Mouse (Mus musculus) midbrain, postnatal 0 days (tissue): ENCODE data around the gene 1700067P10Rik. TPM values are rescaled to one million over a fixed set of nuclear protein-coding genes. Genes with fewer than 3 reads are reported as not detected.

Source experiments
- ATAC-seq: fragments of 200-750 bp; cut with Nextera tagmentation; 2 replicates; pipeline ENCODE4 v1.8.0; 2017; ENCODE audit warnings: moderate number of reproducible peaks, mild to moderate bottlenecking, moderate TSS enrichment, moderate library complexity; ENCODE audit not compliant: low FRiP score
- DNase-seq: peaks from one replicate; pipeline ENCODE4 v3.0.0-alpha.2; 2015; ENCODE audit warnings: low spot score
- H3K27ac ChIP-seq: fragments of 300-500 bp; sonication (generic); 2 replicates; pipeline ENCODE4 v1.5.1; 2014; ENCODE audit warnings: low read depth, mild to moderate bottlenecking, low read length, mixed read lengths
- H3K27me3 ChIP-seq: fragments of 300-500 bp; sonication (generic); 2 replicates; pipeline ENCODE4 v1.6.1; 2014; ENCODE audit warnings: low read length, control low read depth, mixed read lengths; ENCODE audit not compliant: insufficient read depth
- H3K36me3 ChIP-seq: fragments of 300-500 bp; sonication (generic); 2 replicates; pipeline ENCODE4 v1.6.1; 2014; ENCODE audit warnings: low read length, control low read depth, mixed read lengths; ENCODE audit not compliant: insufficient read depth
- H3K4me1 ChIP-seq: fragments of 300-500 bp; sonication (generic); 2 replicates; pipeline ENCODE4 v1.6.1; 2014; ENCODE audit warnings: mild to moderate bottlenecking, control low read depth, antibody characterized with exemption, low read length, mixed read lengths; ENCODE audit not compliant: insufficient read depth
- H3K4me2 ChIP-seq: fragments of 300-500 bp; sonication (generic); 2 replicates; pipeline ENCODE4 v1.6.1; 2014; ENCODE audit warnings: low read depth, mild to moderate bottlenecking, low read length, mixed read lengths; ENCODE audit not compliant: poor library complexity, severe bottlenecking
- H3K4me3 ChIP-seq: fragments of 300-500 bp; sonication (generic); 2 replicates; pipeline ENCODE4 v1.5.1; 2014; ENCODE audit warnings: low read depth, mild to moderate bottlenecking, low read length, moderate library complexity
- H3K9ac ChIP-seq: fragments of 300-500 bp; sonication (generic); replicated peaks from 2 replicates; pipeline ENCODE4 v1.6.1; 2014; ENCODE audit warnings: mild to moderate bottlenecking, low read length, moderate library complexity, mixed read lengths; ENCODE audit not compliant: poor library complexity, severe bottlenecking
- H3K9me3 ChIP-seq: fragments of 300-500 bp; sonication (generic); 2 replicates; pipeline ENCODE4 v1.6.1; 2016; ENCODE audit warnings: low read length, control low read depth
- CTCF ChIP-seq: IDR thresholded peaks from 2 replicates; pipeline ENCODE4 v1.5.1; 2016; ENCODE audit warnings: antibody characterized with exemption, mild to moderate bottlenecking
- WGBS: fragments of 180-500 bp; shearing (Covaris S2); extraction: QIAGEN DNeasy Blood & Tissue Kit; methylation state at CpG from one replicate; pipeline ENCODE4 v1.1.7; 2014; 5-methylcytosine and 5-hydroxymethylcytosine counted together
- polyA plus RNA-seq: library from polyadenylated mRNA; unstranded; fragments of >200 nt; fragmentation: Nextera tagmentation; extraction: Ambion mirVana; gene quantifications from 2 replicates; pipeline ENCODE4 v1.2.1, GENCODE M21; 2015
- total RNA-seq: library from RNA; depleted of rRNA; stranded (reverse); fragments of >200 nt; gene quantifications from 2 replicates; pipeline ENCODE4 v1.2.3, GENCODE M21; 2014; rRNA removed

Gene 1700067P10Rik
- total and polyA plus RNA-seq, 2 experiments from 2014 or later, result not detected

DNA sequence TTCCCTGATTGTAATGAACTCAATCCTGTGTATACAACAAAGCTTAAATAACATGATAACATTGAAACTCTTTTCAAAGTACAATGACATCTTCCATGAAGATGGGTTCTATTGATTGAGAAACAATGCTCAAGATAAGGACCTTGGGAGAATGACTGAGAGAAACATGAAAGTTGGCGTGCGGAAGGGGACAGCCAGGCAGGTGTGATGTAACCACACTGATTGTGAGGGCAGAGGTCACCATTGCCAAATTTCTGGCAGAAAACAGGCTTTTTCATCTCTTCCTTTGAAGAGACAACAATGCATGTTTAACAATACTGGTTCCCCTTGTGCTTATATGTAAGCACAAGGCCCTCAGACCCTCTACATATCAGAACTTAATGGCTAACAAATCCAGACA is 43.7 kb downstream of the 1700067P10Rik start:
- Histone ChIP-seq H3K27me3 (no peaks in the 10 kb centered on the region), H3K4me2 (no peak overlapping the region), H3K9ac (no peak overlapping the region), H3K36me3 (no peaks in the 10 kb centered on the region), H3K27ac (no peak overlapping the region), H3K4me1 (no peaks in the 10 kb centered on the region), H3K9me3 (no peaks in the 10 kb centered on the region), H3K4me3 (no peak overlapping the region)
- no peak for TF ChIP-seq CTCF
- DNase-seq, result no peak
- no peak for ATAC-seq
- 86% methylated on average over 2 of the region's 2 CpGs for WGBS

Other genes with a start within 250 kb of the 1700067P10Rik start
- gene Foxp4, start 164.7 kb upstream of the 1700067P10Rik start, total RNA-seq, result 129 and 200 TPM in 2 replicates
- gene Foxp4, start 164.7 kb upstream of the 1700067P10Rik start, polyA plus RNA-seq, result 50.8 and 55.4 TPM in 2 replicates
- not detected in 2 replicates for gene 1700122O11Rik, start 51.0 kb upstream of the 1700067P10Rik start, total RNA-seq
- not detected in 2 replicates for gene 1700122O11Rik, start 51.0 kb upstream of the 1700067P10Rik start, polyA plus RNA-seq
- gene 9830107B12Rik, start 56.9 kb downstream of the 1700067P10Rik start, total RNA-seq, result not detected in 2 replicates
- gene 9830107B12Rik, start 56.9 kb downstream of the 1700067P10Rik start, polyA plus RNA-seq, result not detected in 2 replicates
- not detected in 2 replicates for gene A530064D06Rik, start 78.0 kb downstream of the 1700067P10Rik start, total RNA-seq
- gene A530064D06Rik, start 78.0 kb downstream of the 1700067P10Rik start, polyA plus RNA-seq, result not detected in 2 replicates
- gene Trem1, start 143.4 kb downstream of the 1700067P10Rik start, total RNA-seq, result not detected in 2 replicates
- gene Trem1, start 143.4 kb downstream of the 1700067P10Rik start, polyA plus RNA-seq, result not detected in 2 replicates
- not detected in 2 replicates for gene Trem3, start 158.5 kb downstream of the 1700067P10Rik start, total RNA-seq
- not detected in 2 replicates for gene Trem3, start 158.5 kb downstream of the 1700067P10Rik start, polyA plus RNA-seq
- gene Treml4, start 175.0 kb downstream of the 1700067P10Rik start, total RNA-seq, result 0.27 TPM in 1 of 2 replicates, not detected in the other
- 0.16 and 0.22 TPM in 2 replicates for gene Treml4, start 175.0 kb downstream of the 1700067P10Rik start, polyA plus RNA-seq
- 0.42 and 0.49 TPM in 2 replicates for gene Treml2, start 210.2 kb downstream of the 1700067P10Rik start, total RNA-seq
- gene Treml2, start 210.2 kb downstream of the 1700067P10Rik start, polyA plus RNA-seq, result 0.06 and 0.07 TPM in 2 replicates
- 0.16 TPM in 1 of 2 replicates, not detected in the other for gene B430306N03Rik, start 226.8 kb downstream of the 1700067P10Rik start, total RNA-seq
- gene B430306N03Rik, start 226.8 kb downstream of the 1700067P10Rik start, polyA plus RNA-seq, result 0.06 and 0.10 TPM in 2 replicates